Comparison of ENCODE assay signal across 8 mouse cellular contexts in the genomic region with DNA sequence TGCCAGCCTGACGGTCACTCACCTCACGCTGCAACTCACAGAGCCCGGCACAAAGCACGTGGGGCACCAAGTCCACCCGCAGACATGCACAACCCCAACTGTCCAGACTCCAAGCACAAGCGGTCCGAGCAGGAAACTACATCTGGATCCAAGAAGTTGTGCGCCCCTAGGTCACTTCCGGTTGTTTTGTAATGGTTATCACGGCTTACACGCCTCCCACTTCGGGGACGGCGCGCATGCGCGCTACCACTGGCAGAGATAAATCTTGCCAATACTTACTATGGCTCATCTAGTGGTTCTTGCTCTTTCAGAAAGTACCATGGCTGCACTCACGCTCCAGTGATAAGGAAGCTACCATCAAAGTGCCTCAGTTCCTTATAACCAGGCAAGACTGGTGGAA. TPM values are rescaled to one million over a fixed set of nuclear protein-coding genes. Genes with fewer than 3 reads are reported as not detected.
DNase-seq lines count a peak whose midpoint lies in the region; ATAC-seq lines count a peak whose summit lies in the region.
"Not testable (repeated sequence)": the region's sequence is repeated elsewhere in the genome, so short reads cannot be mapped to it uniquely, and the experiment has no call there.

Zfp141 (minus strand) TSS at position 153 of the 400 bp plus-strand sequence.

- not testable (repeated sequence) for H3K27ac ChIP-seq in hindbrain, embryonic 11.5 days (ENCODE audit: low read depth, low read length)

- H3K9ac ChIP-seq in hindbrain, embryonic 11.5 days (ENCODE audit: low read depth, low read length) = peak within 1 kb of the TSS; percentile 73

- DNase-seq in Muller cell, postnatal 12 days (ENCODE audit: inconsistent ontology term) = peak; percentile 91
- DNase-seq in cerebellum, adult 9-11 months = peak; percentile 74
- DNase-seq in frontal cortex, adult 2 months (ENCODE audit: extremely low spot score in 1 of 2, low spot score in 1 of 2) = peak; percentile 77 to 89
- peak; percentile 91 for DNase-seq in hindbrain, embryonic 11.5 days (ENCODE audit: low spot score)
- peak; percentile 78 to 82 for DNase-seq in layer of hippocampus, postnatal 10 days (ENCODE audit: low spot score in 2 of 2)
- DNase-seq in lung, postnatal 10 days = peak; percentile 92
- DNase-seq in ovary, postnatal 36 days (ENCODE audit: low spot score) = peak; percentile 79
- peak; percentile 76 for DNase-seq in thymus, postnatal 25 days

- not testable (repeated sequence) for H3K36me3 ChIP-seq in hindbrain, embryonic 11.5 days (ENCODE audit: control insufficient read depth, insufficient read depth, low read length)

- WGBS in hindbrain, embryonic 11.5 days = 3% methylated on average over 18 of the region's 18 CpGs

- peak; percentile 92 for ATAC-seq in hindbrain, embryonic 11.5 days (ENCODE audit: low FRiP score)

- H3K4me2 ChIP-seq in hindbrain, embryonic 11.5 days (replicated peaks; ENCODE audit: low read depth, low read length) = peak within 1 kb of the TSS; percentile 40

- H3K27me3 ChIP-seq in hindbrain, embryonic 11.5 days (ENCODE audit: control insufficient read depth, insufficient read depth, low read length) = not testable (repeated sequence)

- H3K4me1 ChIP-seq in hindbrain, embryonic 11.5 days (replicated peaks; ENCODE audit: control insufficient read depth, insufficient read depth, low read length) = not testable (repeated sequence)

- H3K9me3 ChIP-seq in hindbrain, embryonic 11.5 days (ENCODE audit: control insufficient read depth, low read length) = not testable (repeated sequence)

- peak within 1 kb of the TSS; percentile 58 for H3K4me3 ChIP-seq in hindbrain, embryonic 11.5 days (ENCODE audit: low read depth, low read length)

RNA-seq across cellular contexts. Expression of gene Zfp141, which starts in this region (rescaled TPM):
- polyA plus RNA-seq in frontal cortex, adult 2 months (2012; rRNA removed) = 10.3 and 11.8 TPM in 2 replicates
- 11.0 and 13.2 TPM in 2 replicates for polyA plus RNA-seq in hindbrain, embryonic 11.5 days (2014; fragmentation: Nextera tagmentation; extraction: Ambion mirVana)
- total RNA-seq in layer of hippocampus, postnatal 10 days (2021) = 10 to 100 TPM; 19.0 to 20.9 TPM
